Mouse (Mus musculus) heart, adult 11 months (tissue): ENCODE results near the gene Ifi211.
"Not testable (repeated sequence)": the region's sequence is repeated elsewhere in the genome, so short reads cannot be mapped to it uniquely, and the experiment has no call there.

Experiments used
- DNase-seq: peaks from one replicate; pipeline ENCODE4 v3.0.0; 2022

The Ifi211 gene

GRCm38 (mm10) chr1:173912548-173913255, at the start of gene Ifi211:
Gene Ifi211 (minus strand): TSS chr1:173913046.
- peak; percentile 98 for DNase-seq

- DNase-seq = peak; percentile 92
Observed at GRCm38 (mm10) chr1:173961491-173961890, 48.6 kb upstream of the Ifi211 start.

- not testable (repeated sequence) for DNase-seq
Observed at GRCm38 (mm10) chr1:173959998-173960397, 47.2 kb upstream of the Ifi211 start.

- not testable (repeated sequence) for DNase-seq
Observed at GRCm38 (mm10) chr1:173955839-173956527, 43.1 kb upstream of the Ifi211 start.

- DNase-seq = no peak
Observed at GRCm38 (mm10) chr1:173955071-173955796, 42.4 kb upstream of the Ifi211 start.

- no peak for DNase-seq
Observed at GRCm38 (mm10) chr1:173953563-173953962, 40.7 kb upstream of the Ifi211 start.

- DNase-seq = not testable (repeated sequence)
Observed at GRCm38 (mm10) chr1:173949044-173949443, 36.2 kb upstream of the Ifi211 start.

- DNase-seq = not testable (repeated sequence)
Observed at GRCm38 (mm10) chr1:173942780-173943066, 29.9 kb upstream of the Ifi211 start.

GRCm38 (mm10) chr1:173941924-173942779, 29.3 kb upstream of the Ifi211 start, which contains the start of the genes Mndal and Ifi203:
Gene Mndal (minus strand): TSS chr1:173942491.
Gene Ifi203 (minus strand): TSS chr1:173942672.
- DNase-seq = peak; percentile 93

GRCm38 (mm10) chr1:173941522-173941921, 28.7 kb upstream of the Ifi211 start:
- DNase-seq = not testable (repeated sequence)

GRCm38 (mm10) chr1:173919279-173919678, 6.4 kb upstream of the Ifi211 start:
- not testable (repeated sequence) for DNase-seq

- DNase-seq = peak; percentile 57
Observed at GRCm38 (mm10) chr1:173914559-173914958, 1.7 kb upstream of the Ifi211 start.

- DNase-seq = peak; percentile 89
Observed at GRCm38 (mm10) chr1:173913256-173913791, 478 bp upstream of the Ifi211 start.

GRCm38 (mm10) chr1:173911808-173912464, 910 bp downstream of the Ifi211 start:
- DNase-seq = no peak

GRCm38 (mm10) chr1:173908390-173908789, 4.5 kb downstream of the Ifi211 start:
- not testable (repeated sequence) for DNase-seq

- not testable (repeated sequence) for DNase-seq
Observed at GRCm38 (mm10) chr1:173905885-173906284, 7.0 kb downstream of the Ifi211 start.

- not testable (repeated sequence) for DNase-seq
Observed at GRCm38 (mm10) chr1:173889741-173890140, 23.1 kb downstream of the Ifi211 start.

GRCm38 (mm10) chr1:173887026-173887787, 25.6 kb downstream of the Ifi211 start:
- not testable (repeated sequence) for DNase-seq

GRCm38 (mm10) chr1:173880004-173880666, 32.7 kb downstream of the Ifi211 start:
- peak; percentile 94 for DNase-seq
